Mouse (Mus musculus): ENCODE measurements at regions not wholly inside any gene's neighbourhood (a gene's known extent, or its start where the extent isn't known, plus 50 kb on each side); places are given as distances from the start of the nearest gene placed in this dataset.

Small RNA genes in the stretch of these regions (microRNA-seq; reads per million reads assigned to microRNA genes)
- gene Mir29a (1,497 to 2,344 reads per million in 2 experiments), gene Mir29b-1 (21.9 to 50.1 reads per million in 2 experiments)

Measured in left cerebral cortex, postnatal 14 days (tissue).